Mouse (Mus musculus) heart, embryonic 12.5 days (tissue): ENCODE results near the gene Dnah17. TPM values are rescaled to one million over a fixed set of nuclear protein-coding genes. Genes with fewer than 3 reads are reported as not detected.

Experiments used
- ATAC-seq: fragments of 200-750 bp; cut with Nextera tagmentation; 2 replicates; pipeline ENCODE4 v1.8.0; 2017; ENCODE audit warnings: moderate TSS enrichment, moderate library complexity; ENCODE audit not compliant: insufficient number of reproducible peaks, low FRiP score
- H3K27ac ChIP-seq: fragments of 300-500 bp; sonication (generic); 2 replicates; pipeline ENCODE4 v1.5.1; 2016; ENCODE audit warnings: mild to moderate bottlenecking, moderate library complexity; ENCODE audit not compliant: poor library complexity, severe bottlenecking
- H3K27me3 ChIP-seq: fragments of 300-500 bp; sonication (generic); replicated peaks from 2 replicates; pipeline ENCODE4 v1.6.1; 2016; ENCODE audit warnings: mild to moderate bottlenecking, moderate library complexity
- H3K36me3 ChIP-seq: fragments of 300-500 bp; sonication (generic); 2 replicates; pipeline ENCODE4 v1.6.1; 2016; ENCODE audit warnings: mild to moderate bottlenecking, moderate library complexity
- H3K4me1 ChIP-seq: fragments of 300-500 bp; sonication (generic); replicated peaks from 2 replicates; pipeline ENCODE4 v1.6.1; 2016; ENCODE audit warnings: mild to moderate bottlenecking
- H3K4me2 ChIP-seq: fragments of 300-500 bp; sonication (generic); 2 replicates; pipeline ENCODE4 v1.6.1; 2016; ENCODE audit warnings: mild to moderate bottlenecking, moderate library complexity
- H3K4me3 ChIP-seq: fragments of 300-500 bp; sonication (generic); 2 replicates; pipeline ENCODE4 v1.5.1; 2016; ENCODE audit warnings: mild to moderate bottlenecking
- H3K9ac ChIP-seq: fragments of 300-500 bp; sonication (generic); 2 replicates; pipeline ENCODE4 v1.6.1; 2016; ENCODE audit warnings: mild to moderate bottlenecking, moderate library complexity
- H3K9me3 ChIP-seq: fragments of 300-500 bp; sonication (generic); replicated peaks from 2 replicates; pipeline ENCODE4 v1.6.1; 2016; ENCODE audit warnings: mild to moderate bottlenecking, moderate library complexity
- WGBS: fragments of 180-500 bp; shearing (Covaris S2); methylation state at CpG from one replicate; pipeline ENCODE4 v1.1.7; 2016; 5-methylcytosine and 5-hydroxymethylcytosine counted together
- polyA plus RNA-seq: library from polyadenylated mRNA; unstranded; fragments of >200 nt; fragmentation: Nextera tagmentation; extraction: Ambion mirVana; gene quantifications from 2 replicates; pipeline ENCODE4 v1.2.1, GENCODE M21; 2016

The Dnah17 gene
- polyA plus RNA-seq, 1 experiment from 2014 or later = 0.10 TPM

DNA sequence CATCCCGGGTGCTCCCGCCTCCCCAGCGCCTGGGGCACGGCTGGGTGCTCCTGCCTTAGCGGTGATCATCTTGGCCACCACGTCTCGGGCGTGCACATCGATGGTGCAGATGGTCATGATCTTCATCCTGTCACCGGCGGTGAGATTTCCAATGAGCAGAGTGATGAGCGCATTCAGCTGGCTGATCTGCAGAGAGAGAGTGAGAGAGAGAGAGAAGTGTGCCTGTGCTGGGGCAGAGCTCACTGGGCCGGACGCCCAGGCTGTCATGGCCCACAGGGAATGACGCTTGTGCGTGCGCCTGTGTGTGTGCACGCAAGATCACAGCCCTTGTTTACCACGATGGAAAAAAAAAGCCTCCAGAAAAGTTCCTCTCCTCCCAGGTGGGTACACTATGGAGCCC lies 41.5 kb downstream of the Dnah17 start:
- H3K36me3 ChIP-seq = no peaks in the 10 kb centered on the region
- H3K9me3 ChIP-seq = peaks cover 16% of the 10 kb centered on the region; the same call in 1 of the 2 replicates
- no peak overlapping the region for H3K9ac ChIP-seq
- ATAC-seq = no peak
- peaks cover 14% of the 10 kb centered on the region for H3K4me1 ChIP-seq
- H3K4me3 ChIP-seq = no peak overlapping the region
- H3K27ac ChIP-seq = no peak overlapping the region
- H3K4me2 ChIP-seq = no peak overlapping the region
- H3K27me3 ChIP-seq = 0 out of 2 replicates have a peak, but pooled peaks cover 3% of the 10 kb centered on the region
- 80% methylated on average over 19 of the region's 19 CpGs for WGBS

DNA sequence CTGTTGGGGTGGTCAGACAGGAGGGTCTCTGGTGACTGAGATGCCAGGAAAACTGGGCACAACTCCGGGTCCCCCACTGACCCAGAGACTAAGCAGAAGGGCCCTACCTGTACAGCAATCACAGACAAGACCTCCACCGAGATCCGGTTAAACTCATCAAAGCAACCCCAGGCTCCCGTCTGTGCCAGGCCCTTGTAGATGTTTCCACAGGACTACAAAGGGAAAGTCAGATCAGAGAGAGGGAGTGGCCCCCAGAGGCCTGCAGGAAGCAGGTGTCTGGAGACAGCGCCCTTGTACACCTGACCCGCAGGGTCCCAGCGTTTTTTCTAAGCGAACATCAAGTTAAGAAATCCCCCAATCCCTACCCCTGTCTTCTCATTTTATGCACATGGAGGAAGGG lies 44.5 kb downstream of the Dnah17 start:
- H3K9ac ChIP-seq = no peak overlapping the region
- peaks cover 9% of the 10 kb centered on the region; the same call in 1 of the 2 replicates for H3K9me3 ChIP-seq
- H3K27me3 ChIP-seq = peaks cover 3% of the 10 kb centered on the region; the same call in 1 of the 2 replicates
- H3K36me3 ChIP-seq = no peaks in the 10 kb centered on the region
- peaks cover 14% of the 10 kb centered on the region for H3K4me1 ChIP-seq
- no peak for ATAC-seq
- WGBS = 75% methylated on average over 8 of the region's 8 CpGs
- no peak overlapping the region for H3K27ac ChIP-seq
- H3K4me2 ChIP-seq = no peak overlapping the region
- H3K4me3 ChIP-seq = no peak overlapping the region

DNA sequence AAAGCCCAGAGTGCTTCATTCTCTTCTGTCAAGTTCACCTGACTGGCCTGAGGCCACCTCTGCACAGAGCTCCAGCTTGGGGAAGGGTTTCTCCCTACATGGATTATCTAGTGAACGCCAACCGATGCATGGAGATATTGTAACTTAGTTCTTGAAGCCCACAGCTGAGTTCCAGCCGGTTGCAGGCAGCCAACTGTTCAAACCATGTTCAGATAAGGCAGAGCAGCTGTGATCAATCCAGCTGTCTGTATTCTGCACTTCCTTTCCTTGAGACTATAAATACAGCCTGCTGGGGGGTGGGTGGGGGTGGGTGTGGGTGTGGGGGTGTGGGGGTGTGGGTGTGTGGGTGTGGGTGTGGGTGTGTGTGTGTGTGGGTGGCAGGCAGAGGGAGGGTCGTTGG lies 45.3 kb downstream of the Dnah17 start:
- Histone ChIP-seq H3K9me3 (0 out of 2 replicates have a peak, but pooled peaks cover under 1% of the 10 kb centered on the region), H3K9ac (no peak overlapping the region), H3K36me3 (no peaks in the 10 kb centered on the region), H3K4me3 (no peak overlapping the region), H3K27me3 (peaks cover 3% of the 10 kb centered on the region; the same call in 1 of the 2 replicates), H3K4me1 (peaks cover 14% of the 10 kb centered on the region), H3K27ac (no peak overlapping the region), H3K4me2 (no peak overlapping the region)
- ATAC-seq = no peak
- WGBS = 21% methylated on average over 4 of the region's 4 CpGs

DNA sequence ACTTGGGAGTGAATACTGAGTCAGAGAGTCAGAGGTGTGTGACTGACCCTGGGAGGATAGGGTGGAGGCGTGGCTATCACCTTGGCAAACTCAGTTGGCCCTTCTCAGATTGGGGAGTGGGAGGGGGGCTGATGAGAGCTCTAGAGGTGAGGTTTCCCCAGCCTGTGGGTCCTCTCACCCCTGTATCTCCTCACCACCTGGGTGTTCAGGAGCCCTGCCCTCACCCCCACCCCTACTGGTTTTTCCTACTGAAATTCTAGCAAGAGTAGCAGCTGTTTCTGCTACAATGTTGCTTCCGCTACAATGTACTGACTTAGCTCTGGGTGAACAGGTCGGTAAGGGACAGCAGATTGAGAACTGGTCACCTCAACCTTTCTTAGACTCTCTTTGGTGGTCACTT lies 46.2 kb downstream of the Dnah17 start:
- peaks cover 6% of the 10 kb centered on the region; the same call in 1 of the 2 replicates for H3K27me3 ChIP-seq
- 62% methylated on average over 3 of the region's 3 CpGs for WGBS
- no peak for ATAC-seq

DNA sequence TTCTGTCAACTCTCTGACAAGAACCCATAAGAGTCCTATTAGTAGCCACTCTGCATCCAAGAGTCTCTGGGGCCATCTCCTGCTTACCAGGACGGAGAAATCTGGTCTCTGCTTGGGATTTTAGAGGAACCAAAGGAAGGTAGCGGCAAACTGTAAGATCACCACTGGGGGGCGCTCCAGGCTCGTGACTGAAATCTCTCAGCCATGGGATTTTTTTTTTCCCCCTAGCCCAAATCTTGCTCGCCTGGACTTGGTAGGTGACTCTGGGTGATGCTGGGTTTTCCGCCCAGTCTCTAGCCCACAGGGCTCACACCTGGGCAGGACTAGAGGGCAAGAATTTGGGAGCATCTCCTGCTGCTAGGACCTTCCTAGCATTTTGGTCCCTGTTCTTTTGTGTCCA lies 46.6 kb downstream of the Dnah17 start:
- Histone ChIP-seq H3K36me3 (no peaks in the 10 kb centered on the region), H3K27ac (no peak overlapping the region), H3K9ac (no peak overlapping the region), H3K4me3 (no peak overlapping the region), H3K4me2 (no peak overlapping the region), H3K9me3 (no peaks in the 10 kb centered on the region), H3K27me3 (peaks cover 6% of the 10 kb centered on the region; the same call in 1 of the 2 replicates), H3K4me1 (peaks cover 14% of the 10 kb centered on the region)
- ATAC-seq = no peak
- 5% methylated on average over 6 of the region's 6 CpGs for WGBS

More for the DNA sequence above, 46.2 kb downstream of the Dnah17 start:
- Histone ChIP-seq H3K9me3 (no peaks in the 10 kb centered on the region), H3K27ac (no peak overlapping the region), H3K36me3 (no peaks in the 10 kb centered on the region), H3K4me1 (peaks cover 14% of the 10 kb centered on the region), H3K9ac (no peak overlapping the region), H3K4me2 (no peak overlapping the region), H3K4me3 (no peak overlapping the region)

DNA sequence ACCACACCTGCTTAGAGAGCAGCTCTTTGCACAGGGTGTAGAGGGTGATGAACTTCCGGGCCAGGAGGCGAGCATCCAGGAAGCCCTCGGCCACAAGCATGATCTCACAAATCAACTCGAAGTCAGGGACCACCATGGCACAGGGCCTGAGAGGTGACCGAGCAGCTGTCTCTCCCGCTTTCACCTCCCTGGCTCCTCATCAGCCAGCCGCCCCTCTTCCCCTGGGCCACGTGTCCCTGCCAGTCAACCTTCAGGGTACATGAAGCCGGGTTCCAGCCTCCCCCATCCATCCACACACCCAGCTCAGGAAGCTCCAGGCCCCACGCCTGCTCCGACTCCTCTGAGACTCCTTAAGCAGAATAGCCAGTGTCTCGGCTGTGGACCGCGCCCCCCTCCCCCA lies 48.1 kb downstream of the Dnah17 start:
- Histone ChIP-seq H3K36me3 (no peaks in the 10 kb centered on the region), H3K9me3 (no peaks in the 10 kb centered on the region), H3K27me3 (peaks cover 6% of the 10 kb centered on the region; the same call in 1 of the 2 replicates), H3K27ac (no peak overlapping the region), H3K4me1 (peaks cover 14% of the 10 kb centered on the region), H3K4me2 (no peak overlapping the region), H3K9ac (no peak overlapping the region), H3K4me3 (no peak overlapping the region)
- WGBS = 85% methylated on average over 14 of the region's 14 CpGs
- ATAC-seq = no peak

DNA sequence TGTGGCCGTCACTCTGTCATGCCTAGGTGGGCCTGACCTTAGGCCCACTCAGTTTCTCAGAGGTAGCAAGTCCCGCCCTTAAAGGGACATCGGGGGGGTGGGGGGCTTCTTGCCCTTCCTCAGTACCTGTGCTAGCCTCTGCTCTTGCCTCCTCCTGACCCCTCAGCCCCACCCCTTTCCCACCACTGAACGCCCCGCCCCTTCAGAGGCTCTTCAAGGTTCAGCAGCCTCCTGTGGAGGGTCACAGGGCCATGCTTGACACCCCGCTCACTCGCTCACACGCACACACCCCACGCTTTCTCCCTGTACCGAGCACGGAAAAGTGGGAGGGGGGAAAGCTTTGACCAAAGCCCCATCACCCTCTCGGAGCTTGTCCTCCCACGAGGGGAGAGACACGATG lies 50.7 kb downstream of the Dnah17 start:
- WGBS = 78% methylated on average over 14 of the region's 14 CpGs

DNA sequence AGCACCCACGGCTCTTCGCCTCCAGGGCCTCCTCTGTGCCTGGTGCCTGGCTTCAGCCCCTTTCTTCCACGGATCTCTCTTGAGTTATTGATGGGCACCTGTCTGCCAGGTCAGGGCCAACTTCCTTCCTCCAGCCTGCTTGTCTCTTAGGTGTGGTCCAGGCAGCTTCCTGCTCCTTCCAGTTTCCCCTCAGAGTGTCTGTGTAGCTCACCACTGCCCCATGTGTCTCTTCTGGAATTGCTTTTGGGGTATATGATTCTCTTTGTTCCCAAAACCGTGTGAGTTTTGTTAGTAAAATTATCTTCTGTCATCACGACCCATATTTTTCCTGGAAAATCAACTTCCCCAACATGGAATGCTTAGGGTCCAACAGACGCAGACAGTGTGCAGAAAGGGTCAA lies 53.5 kb downstream of the Dnah17 start:
- 73% methylated on average over 6 of the region's 6 CpGs for WGBS
- no peak for ATAC-seq
- no peak overlapping the region for H3K4me2 ChIP-seq
- no peak overlapping the region for H3K27ac ChIP-seq
- no peak overlapping the region for H3K9ac ChIP-seq
- 0 out of 2 replicates have a peak, but pooled peaks cover under 1% of the 10 kb centered on the region for H3K4me1 ChIP-seq
- H3K27me3 ChIP-seq = peaks cover 3% of the 10 kb centered on the region; the same call in 1 of the 2 replicates
- H3K4me3 ChIP-seq = no peak overlapping the region
- no peaks in the 10 kb centered on the region for H3K36me3 ChIP-seq
- H3K9me3 ChIP-seq = no peaks in the 10 kb centered on the region

More for the DNA sequence above, 50.7 kb downstream of the Dnah17 start:
- no peaks in the 10 kb centered on the region for H3K36me3 ChIP-seq
- H3K4me1 ChIP-seq = peaks cover 7% of the 10 kb centered on the region
- no peak overlapping the region for H3K4me2 ChIP-seq
- no peak overlapping the region for H3K27ac ChIP-seq
- peaks cover 3% of the 10 kb centered on the region; the same call in 1 of the 2 replicates for H3K27me3 ChIP-seq
- H3K9me3 ChIP-seq = no peaks in the 10 kb centered on the region
- H3K4me3 ChIP-seq = no peak overlapping the region
- no peak for ATAC-seq
- no peak overlapping the region for H3K9ac ChIP-seq

DNA sequence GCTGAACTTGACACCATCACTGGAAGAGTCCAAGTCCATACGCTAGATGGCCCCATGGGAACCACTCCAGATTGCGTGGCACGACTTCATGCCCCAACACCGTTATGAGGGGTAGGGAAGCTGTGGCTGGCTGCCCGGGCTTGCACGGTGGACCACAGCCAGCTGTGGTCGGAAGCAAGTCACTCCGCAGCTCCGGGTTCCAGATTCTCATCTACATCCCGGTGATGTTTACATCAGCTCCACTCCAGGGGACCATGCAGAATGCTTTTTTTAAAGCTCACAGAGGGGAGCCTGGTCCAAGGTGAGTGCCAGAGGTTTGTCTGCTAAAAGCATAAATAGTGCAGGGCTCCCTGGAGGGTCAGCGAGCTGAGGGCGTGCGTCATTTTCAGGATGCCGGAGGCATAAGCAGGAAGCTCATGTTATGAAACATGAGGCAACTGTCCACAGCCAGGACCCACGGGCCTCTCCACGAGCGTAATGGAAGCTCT lies 55.4 kb downstream of the Dnah17 start:
- Histone ChIP-seq H3K27ac (no peak overlapping the region), H3K36me3 (no peaks in the 10 kb centered on the region), H3K4me1 (0 out of 2 replicates have a peak, but pooled peaks cover 9% of the 10 kb centered on the region), H3K27me3 (peaks cover 3% of the 10 kb centered on the region; the same call in 1 of the 2 replicates), H3K4me2 (no peak overlapping the region), H3K9ac (no peak overlapping the region), H3K4me3 (no peak overlapping the region), H3K9me3 (no peaks in the 10 kb centered on the region)
- no peak for ATAC-seq
- 76% methylated on average over 17 of the region's 17 CpGs for WGBS

DNA sequence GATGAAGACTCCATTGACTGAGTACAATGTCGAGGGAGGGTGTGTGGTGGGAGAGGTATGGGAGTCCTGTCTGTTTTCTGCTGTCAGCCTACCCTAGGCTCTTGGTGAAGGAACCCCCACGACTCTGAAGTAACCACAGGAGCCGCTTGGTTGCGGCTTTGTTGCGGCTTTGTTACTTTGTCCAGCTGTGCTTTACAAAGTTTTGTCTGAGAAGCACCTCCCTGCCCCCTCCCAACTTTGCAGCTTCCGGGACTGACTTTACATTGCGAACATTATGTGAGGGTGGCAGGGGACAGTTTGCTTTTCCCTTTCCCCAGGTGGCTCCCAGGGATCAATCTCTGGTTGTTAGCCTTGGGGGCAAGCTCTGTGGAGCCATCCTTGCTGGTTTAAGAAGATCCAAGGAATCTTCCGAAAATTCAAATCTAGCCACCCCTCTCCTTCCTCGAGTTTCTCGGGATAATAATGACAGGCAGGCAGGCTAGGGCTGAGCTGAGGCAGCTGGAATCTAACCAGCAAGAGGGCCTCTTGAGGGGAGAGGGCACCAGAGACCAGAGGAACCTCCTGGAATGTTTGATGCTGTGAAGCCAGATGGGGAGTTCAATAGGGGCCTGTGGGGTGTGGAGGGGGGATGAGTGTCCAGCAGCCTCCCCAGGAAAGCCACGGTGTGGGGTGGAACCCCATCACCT lies 59.1 kb downstream of the Dnah17 start:
- Histone ChIP-seq H3K4me1 (0 out of 2 replicates have a peak, but pooled peaks cover 9% of the 10 kb centered on the region), H3K27me3 (no peaks in the 10 kb centered on the region; the same call in 1 of the 2 replicates), H3K4me3 (no peak overlapping the region), H3K27ac (no peak overlapping the region), H3K4me2 (no peak overlapping the region), H3K9me3 (no peaks in the 10 kb centered on the region), H3K9ac (no peak overlapping the region), H3K36me3 (no peaks in the 10 kb centered on the region)
- ATAC-seq = no peak
- 60% methylated on average over 11 of the region's 11 CpGs for WGBS

DNA sequence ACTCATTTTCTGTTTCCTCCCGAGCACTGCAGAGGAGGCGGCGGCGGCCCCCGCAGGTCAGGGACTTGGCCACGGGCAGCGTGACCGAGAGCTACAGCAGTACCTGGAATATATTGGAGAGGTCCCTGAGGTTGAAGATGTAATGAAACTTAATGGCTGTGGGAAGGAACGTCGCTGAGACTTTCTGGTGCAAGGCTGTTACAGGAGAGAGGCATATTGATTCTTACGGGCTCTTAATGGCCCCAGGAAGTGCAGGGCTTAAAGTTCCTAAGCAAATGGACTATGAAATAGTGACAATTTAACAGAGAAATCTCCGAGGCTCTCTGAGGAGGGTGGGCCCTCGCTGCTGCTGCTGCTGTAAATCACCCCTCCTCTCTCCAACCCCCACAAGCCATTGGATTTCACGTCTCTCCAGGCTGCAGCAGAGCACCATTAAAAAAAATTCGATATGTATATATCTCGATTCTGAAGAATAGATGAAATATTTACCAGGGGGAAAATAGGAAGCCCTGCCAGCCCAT lies 61.6 kb downstream of the Dnah17 start:
- H3K27ac ChIP-seq = no peak overlapping the region
- H3K4me3 ChIP-seq = no peak overlapping the region
- 74% methylated on average over 16 of the region's 16 CpGs for WGBS
- no peaks in the 10 kb centered on the region for H3K9me3 ChIP-seq
- ATAC-seq = no peak
- H3K36me3 ChIP-seq = no peaks in the 10 kb centered on the region
- H3K9ac ChIP-seq = no peak overlapping the region
- no peaks in the 10 kb centered on the region; the same call in 1 of the 2 replicates for H3K27me3 ChIP-seq
- 0 out of 2 replicates have a peak, but pooled peaks cover 9% of the 10 kb centered on the region for H3K4me1 ChIP-seq
- no peak overlapping the region for H3K4me2 ChIP-seq
